ENCODE assay signal across 35 mouse cellular contexts in the genomic region with DNA sequence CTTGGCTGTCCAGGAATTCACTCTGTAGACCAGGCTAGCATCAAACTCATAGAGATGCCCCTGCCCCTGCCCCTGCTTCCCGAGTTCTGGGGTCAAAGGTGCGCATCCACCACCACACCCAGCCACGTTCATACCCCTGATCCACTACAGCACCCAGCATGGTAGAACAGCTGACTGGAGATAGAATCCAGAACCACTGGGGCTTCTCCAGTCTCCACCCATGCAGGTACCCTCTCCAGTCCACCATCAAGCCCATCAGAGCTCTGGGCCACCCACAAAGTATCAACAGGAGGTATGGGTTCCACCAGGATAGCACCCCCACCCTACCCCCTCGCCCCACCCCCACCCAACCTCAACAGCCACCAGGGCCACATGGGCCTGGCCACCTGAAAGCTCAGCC. TPM values are rescaled to one million over a fixed set of nuclear protein-coding genes. Genes with fewer than 3 reads are reported as not detected.
A peak's percentile ranks its signal among the peaks of the same experiment; 100 is the strongest.
DNase-seq lines count a peak whose midpoint lies in the region; ATAC-seq and TF ChIP-seq lines count a peak whose summit lies in the region.
"Had no signal": no experiment of that assay in that cellular context is flagged by ENCODE, and none has a peak within 500 bp of the region (broad histone marks: within the 10 kb centered on the region; RNA-seq: fewer than 3 reads in every experiment).

No protein-coding gene starts in this region.

- ATAC-seq in heart, embryonic 14.5 days (ENCODE audit: insufficient number of reproducible peaks, insufficient read depth, low FRiP score, low read depth) = no peak
- no peak for ATAC-seq in heart, embryonic 11.5 days (replicated peaks; ENCODE audit: insufficient number of reproducible peaks, low FRiP score, low TSS enrichment)
- ATAC-seq in kidney, postnatal 0 days (replicated peaks; ENCODE audit: low FRiP score, low read depth) = no peak
- ATAC-seq in embryonic facial prominence, embryonic 13.5 days (ENCODE audit: insufficient number of reproducible peaks, insufficient read depth, low FRiP score, low TSS enrichment, low read depth) = no peak
- ATAC-seq: activated CD4-positive, CD25-positive, alpha-beta regulatory T cell, adult 4 months; forebrain, postnatal 0 days had no signal

- no peak for TF ChIP-seq CTCF in kidney, postnatal 0 days (IDR thresholded peaks at IDR 0.05; ENCODE audit: low read depth)

- H3K4me1 ChIP-seq in heart, embryonic 14.5 days (ENCODE audit: control insufficient read depth in 2 of 2, insufficient read depth in 2 of 2, low read length in 2 of 2) = peaks cover 32 to 47% of the 10 kb centered on the region in 2 experiments
- peaks cover 6% of the 10 kb centered on the region; the same call in 1 of the 2 replicates for H3K4me1 ChIP-seq in heart, embryonic 11.5 days (ENCODE audit: control insufficient read depth, insufficient read depth, low read length)
- H3K4me1 ChIP-seq in kidney, postnatal 0 days (replicated peaks; ENCODE audit: insufficient read depth, low read length) = peaks cover 23% of the 10 kb centered on the region
- peaks cover 30% of the 10 kb centered on the region for H3K4me1 ChIP-seq in brown adipose tissue, adult 24 weeks (ENCODE audit: control insufficient read depth, insufficient read depth, insufficient read length, low read length)
- H3K4me1 ChIP-seq in embryonic facial prominence, embryonic 13.5 days = peaks cover 54% of the 10 kb centered on the region

- no peak overlapping the region for H3K27ac ChIP-seq in heart, embryonic 14.5 days (replicated peaks in 1 of 2; ENCODE audit: control insufficient read depth in 1 of 2, insufficient read depth in 1 of 2, low read depth in 2 of 2, low read length in 2 of 2)
- no peak overlapping the region for H3K27ac ChIP-seq in heart, embryonic 11.5 days (ENCODE audit: low read depth, low read length)
- H3K27ac ChIP-seq in kidney, postnatal 0 days = no peak overlapping the region
- peak overlapping the region; percentile 64 for H3K27ac ChIP-seq in brown adipose tissue, adult 24 weeks (replicated peaks; ENCODE audit: low read depth, low read length)
- H3K27ac ChIP-seq in embryonic facial prominence, embryonic 13.5 days = no peak overlapping the region
- H3K27ac ChIP-seq: forebrain, embryonic 10.5 days; hindbrain, embryonic 15.5 days; midbrain, embryonic 12.5 days; neural tube, embryonic 15.5 days had no signal

- H3K4me2 ChIP-seq in heart, embryonic 14.5 days (ENCODE audit: low read length) = peak overlapping the region; percentile 13; the same call in 1 of the 2 replicates
- H3K4me2 ChIP-seq in heart, embryonic 11.5 days = no peak overlapping the region
- peak overlapping the region; percentile 2; the same call in 1 of the 2 replicates for H3K4me2 ChIP-seq in kidney, postnatal 0 days (ENCODE audit: low read length)
- peak overlapping the region; percentile 19 for H3K4me2 ChIP-seq in embryonic facial prominence, embryonic 13.5 days
- H3K4me2 ChIP-seq: hindbrain, embryonic 15.5 days; midbrain, embryonic 12.5 days; neural tube, embryonic 15.5 days had no signal

- no peaks in the 10 kb centered on the region for H3K9me3 ChIP-seq in heart, embryonic 14.5 days (ENCODE audit: control insufficient read depth, low read length)
- no peaks in the 10 kb centered on the region for H3K9me3 ChIP-seq in heart, embryonic 11.5 days (replicated peaks; ENCODE audit: control insufficient read depth, low read length)
- H3K9me3 ChIP-seq in kidney, postnatal 0 days (replicated peaks; ENCODE audit: low read length) = no peaks in the 10 kb centered on the region
- H3K9me3 ChIP-seq in embryonic facial prominence, embryonic 13.5 days = no peaks in the 10 kb centered on the region
- H3K9me3 ChIP-seq: forebrain, embryonic 10.5 days; G1E; hindbrain, embryonic 15.5 days; midbrain, embryonic 12.5 days; neural tube, embryonic 15.5 days had no signal

- intact Hi-C loops in left cerebral cortex, postnatal 36 days (cut with DNase I) = no loop called here

- no peaks in the 10 kb centered on the region for H3K27me3 ChIP-seq in heart, embryonic 14.5 days (ENCODE audit: control insufficient read depth, insufficient read depth, low read length)
- no peaks in the 10 kb centered on the region for H3K27me3 ChIP-seq in heart, embryonic 11.5 days (ENCODE audit: control insufficient read depth, insufficient read depth, low read length)
- no peaks in the 10 kb centered on the region for H3K27me3 ChIP-seq in kidney, postnatal 0 days (ENCODE audit: insufficient read depth, low read length)
- no peaks in the 10 kb centered on the region for H3K27me3 ChIP-seq in embryonic facial prominence, embryonic 13.5 days
- H3K27me3 ChIP-seq: neural tube, embryonic 15.5 days had no signal

- H3K36me3 ChIP-seq in heart, embryonic 14.5 days (ENCODE audit: control insufficient read depth, insufficient read depth, low read length) = peaks cover 27% of the 10 kb centered on the region
- peaks cover 12% of the 10 kb centered on the region for H3K36me3 ChIP-seq in heart, embryonic 11.5 days (ENCODE audit: control insufficient read depth, insufficient read depth, low read length)
- H3K36me3 ChIP-seq in kidney, postnatal 0 days (ENCODE audit: insufficient read depth, low read length) = no peaks in the 10 kb centered on the region
- H3K36me3 ChIP-seq in embryonic facial prominence, embryonic 13.5 days = peaks cover 25% of the 10 kb centered on the region
- H3K36me3 ChIP-seq: G1E; hindbrain, embryonic 15.5 days; neural tube, embryonic 15.5 days had no signal

- H3K4me3 ChIP-seq in heart, embryonic 14.5 days (ENCODE audit: control insufficient read depth in 1 of 2, insufficient read depth in 1 of 2, low read depth in 1 of 2, low read length in 2 of 2) = no peak overlapping the region
- no peak overlapping the region for H3K4me3 ChIP-seq in heart, embryonic 11.5 days (ENCODE audit: low read depth, low read length)
- no peak overlapping the region for H3K4me3 ChIP-seq in kidney, postnatal 0 days (replicated peaks; ENCODE audit: low read depth, low read length)
- H3K4me3 ChIP-seq in brown adipose tissue, adult 24 weeks (ENCODE audit: insufficient read depth, low read depth, low read length) = peak overlapping the region; percentile 95
- no peak overlapping the region for H3K4me3 ChIP-seq in embryonic facial prominence, embryonic 13.5 days
- H3K4me3 ChIP-seq: forebrain, embryonic 10.5 days; hindbrain, embryonic 15.5 days; midbrain, embryonic 12.5 days; neural tube, embryonic 15.5 days had no signal

- DNase-seq in kidney, postnatal 0 days (ENCODE audit: low spot score) = no peak
- no peak for DNase-seq in kidney, adult 8-10 months
- no peak for DNase-seq in MN1 (ENCODE audit: low spot score)
- no peak for DNase-seq in left cerebral cortex, postnatal 36 days (ENCODE audit: low spot score in 2 of 2)
- DNase-seq: adrenal gland, adult 8-10 months; B cell, adult 2 months; cerebellum, adult 8-10 months; cerebellum, postnatal 36 days; embryo, embryonic 11 days; forebrain, postnatal 0 days; kidney, adult 9 months; layer of hippocampus, adult 9-11 months; lung, adult 18-20 months; lung, postnatal 14 days; right cerebral cortex, adult 18-20 months; right cerebral cortex, postnatal 4 days; thymus, postnatal 14 days had no signal

- H3K9ac ChIP-seq in heart, embryonic 14.5 days (ENCODE audit: low read length) = peak overlapping the region; percentile 25; the same call in 1 of the 2 replicates
- no peak overlapping the region for H3K9ac ChIP-seq in heart, embryonic 11.5 days (ENCODE audit: low read depth, low read length)
- H3K9ac ChIP-seq in kidney, postnatal 0 days (ENCODE audit: low read depth, low read length) = no peak overlapping the region
- no peak overlapping the region for H3K9ac ChIP-seq in embryonic facial prominence, embryonic 13.5 days
- H3K9ac ChIP-seq: forebrain, postnatal 0 days; hindbrain, embryonic 15.5 days; midbrain, embryonic 12.5 days; neural tube, embryonic 15.5 days had no signal

- 88% methylated on average over 4 of the region's 4 CpGs for WGBS in heart, embryonic 14.5 days
- WGBS in heart, embryonic 11.5 days (ENCODE audit: insufficient replicate concordance) = 84% methylated on average over 4 of the region's 4 CpGs
- WGBS in kidney, postnatal 0 days = 76% methylated on average over 4 of the region's 4 CpGs
- WGBS in embryonic facial prominence, embryonic 13.5 days = 84% methylated on average over 4 of the region's 4 CpGs

RNA-seq across cellular contexts. Expression of a gene that starts 2.0 kb away (rescaled TPM):
- polyA plus RNA-seq in heart, embryonic 14.5 days (2014; fragmentation: Nextera tagmentation; extraction: Ambion mirVana) = 50.1 and 50.7 TPM in 2 replicates
- polyA plus RNA-seq in heart, embryonic 11.5 days (2014; fragmentation: Nextera tagmentation; extraction: Ambion mirVana) = 40.1 and 50.2 TPM in 2 replicates
- 38.1 and 38.2 TPM in 2 replicates for polyA plus RNA-seq in kidney, postnatal 0 days (2015; fragmentation: Nextera tagmentation; extraction: Ambion mirVana)
- 24.8 and 28.6 TPM in 2 replicates for polyA plus RNA-seq in brown adipose tissue, adult 24 weeks (2012; ENCODE audit: insufficient read depth, insufficient read length, missing spikeins)
- 68.6 and 76.3 TPM in 2 replicates for polyA plus RNA-seq in embryonic facial prominence, embryonic 13.5 days (2015; fragmentation: Nextera tagmentation; extraction: Ambion mirVana)
- total RNA-seq in left cerebral cortex, postnatal 36 days (2021) = 10 to 100 TPM; 15.7 to 16.5 TPM

RNA-seq across cellular contexts. Expression of a gene that starts 6.1 kb away (rescaled TPM):
- polyA plus RNA-seq in heart, embryonic 14.5 days (2014; fragmentation: Nextera tagmentation; extraction: Ambion mirVana) = 19.3 and 22.1 TPM in 2 replicates
- 16.4 and 16.5 TPM in 2 replicates for polyA plus RNA-seq in heart, embryonic 11.5 days (2014; fragmentation: Nextera tagmentation; extraction: Ambion mirVana)
- 17.0 and 21.1 TPM in 2 replicates for polyA plus RNA-seq in kidney, postnatal 0 days (2015; fragmentation: Nextera tagmentation; extraction: Ambion mirVana)
- polyA plus RNA-seq in brown adipose tissue, adult 24 weeks (2012; ENCODE audit: insufficient read depth, insufficient read length, missing spikeins) = 18.7 and 19.7 TPM in 2 replicates
- 14.3 and 17.7 TPM in 2 replicates for polyA plus RNA-seq in embryonic facial prominence, embryonic 13.5 days (2015; fragmentation: Nextera tagmentation; extraction: Ambion mirVana)
- total RNA-seq in left cerebral cortex, postnatal 36 days (2021) = 10 to 100 TPM; 27.4 to 29.1 TPM

RNA-seq across cellular contexts. Expression of a gene that starts 30.1 kb away (rescaled TPM):
- 107 and 117 TPM in 2 replicates for polyA plus RNA-seq in heart, embryonic 14.5 days (2014; fragmentation: Nextera tagmentation; extraction: Ambion mirVana)
- 61.8 and 95.4 TPM in 2 replicates for polyA plus RNA-seq in heart, embryonic 11.5 days (2014; fragmentation: Nextera tagmentation; extraction: Ambion mirVana)
- polyA plus RNA-seq in kidney, postnatal 0 days (2015; fragmentation: Nextera tagmentation; extraction: Ambion mirVana) = 28.9 and 33.8 TPM in 2 replicates
- polyA plus RNA-seq in brown adipose tissue, adult 24 weeks (2012; ENCODE audit: insufficient read depth, insufficient read length, missing spikeins) = 156 and 170 TPM in 2 replicates
- polyA plus RNA-seq in embryonic facial prominence, embryonic 13.5 days (2015; fragmentation: Nextera tagmentation; extraction: Ambion mirVana) = 34.3 and 34.6 TPM in 2 replicates
- 100 to 1,000 TPM; 181 to 206 TPM for total RNA-seq in left cerebral cortex, postnatal 36 days (2021)

RNA-seq across cellular contexts. Expression of a gene that starts 51.0 kb away (rescaled TPM):
- 180 and 234 TPM in 2 replicates for polyA plus RNA-seq in heart, embryonic 14.5 days (2014; fragmentation: Nextera tagmentation; extraction: Ambion mirVana)
- polyA plus RNA-seq in heart, embryonic 11.5 days (2014; fragmentation: Nextera tagmentation; extraction: Ambion mirVana) = 305 and 336 TPM in 2 replicates
- polyA plus RNA-seq in kidney, postnatal 0 days (2015; fragmentation: Nextera tagmentation; extraction: Ambion mirVana) = not detected in 2 replicates
- polyA plus RNA-seq in brown adipose tissue, adult 24 weeks (2012; ENCODE audit: insufficient read depth, insufficient read length, missing spikeins) = not detected in 2 replicates
- 0.28 and 0.95 TPM in 2 replicates for polyA plus RNA-seq in embryonic facial prominence, embryonic 13.5 days (2015; fragmentation: Nextera tagmentation; extraction: Ambion mirVana)
- total RNA-seq in left cerebral cortex, postnatal 36 days (2021) = not detected
- total RNA-seq: CH12.LX; forebrain, postnatal 0 days; G1E; gastrocnemius, postnatal 4 days; left cerebral cortex, adult 18-20 months; left cerebral cortex, postnatal 25 days; megakaryocyte, adult 5-6 weeks had no signal
- polyA plus RNA-seq: activated CD4-positive, CD25-positive, alpha-beta regulatory T cell, adult 4 months; forebrain, embryonic 10.5 days; G1E; intestine, embryonic 14.5 days; large intestine, adult 2 months; midbrain, embryonic 12.5 days; stomach, embryonic 14.5 days had no signal
